Comparison of ENCODE assay signal across 9 mouse cellular contexts in the genomic region with DNA sequence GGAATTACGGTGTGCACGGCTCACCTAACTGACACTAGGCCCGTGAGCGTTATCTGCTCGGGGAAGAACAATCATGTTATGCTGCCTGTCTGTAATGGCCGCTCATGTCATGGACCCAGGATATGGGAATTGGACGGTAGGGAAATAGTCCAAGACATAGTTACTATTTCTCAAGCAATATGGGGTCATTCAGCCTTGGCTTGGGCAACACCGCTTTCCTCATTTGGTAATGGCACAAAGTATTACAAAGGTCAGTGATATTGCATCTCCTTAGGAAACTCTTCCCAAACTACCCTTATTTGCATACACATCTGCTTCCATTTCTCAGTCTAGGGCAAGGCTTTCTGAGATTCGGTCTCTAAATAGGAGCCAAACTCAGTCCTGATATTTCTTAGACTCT. TPM values are rescaled to one million over a fixed set of nuclear protein-coding genes. Genes with fewer than 3 reads are reported as not detected.
"Had no signal": no experiment of that assay in that cellular context is flagged by ENCODE, and none has a peak within 500 bp of the region (broad histone marks: within the 10 kb centered on the region; RNA-seq: fewer than 3 reads in every experiment).

No protein-coding gene starts in this region.

- DNase-seq: kidney, adult 8-10 months; liver; liver, embryonic 13.5 days; liver, postnatal 0 days; midbrain, embryonic 14.5 days; right cerebral cortex, adult 18-20 months; right cerebral cortex, postnatal 25 days; thymus, postnatal 4 days had no signal

- ATAC-seq: liver, postnatal 0 days had no signal

RNA-seq across cellular contexts. Expression of a gene that starts 56.5 kb away (rescaled TPM):
- polyA plus RNA-seq: macrophage had no signal
